Mouse (Mus musculus) stomach, embryonic 16.5 days (tissue): Measurements from ENCODE around the gene Rspo1. TPM values are rescaled to one million over a fixed set of nuclear protein-coding genes. Genes with fewer than 3 reads are reported as not detected.

Experiments
- ATAC-seq: fragments of 200-750 bp; cut with Nextera tagmentation; 2 replicates; pipeline ENCODE4 v1.8.0; 2017; ENCODE audit warnings: moderate number of reproducible peaks, moderate TSS enrichment; ENCODE audit not compliant: insufficient read depth, low FRiP score
- H3K27ac ChIP-seq: fragments of 300-500 bp; sonication (generic); 2 replicates; pipeline ENCODE4 v1.5.1; 2014; ENCODE audit warnings: low read length
- H3K27me3 ChIP-seq: fragments of 300-500 bp; sonication (generic); 2 replicates; pipeline ENCODE4 v1.6.1; 2014; ENCODE audit warnings: low read length, control low read depth, mixed read lengths; ENCODE audit not compliant: control insufficient read depth, insufficient read depth
- H3K36me3 ChIP-seq: fragments of 300-500 bp; sonication (generic); 2 replicates; pipeline ENCODE4 v1.6.1; 2014; ENCODE audit warnings: low read length; ENCODE audit not compliant: control insufficient read depth, insufficient read depth
- H3K4me1 ChIP-seq: fragments of 300-500 bp; sonication (generic); 2 replicates; pipeline ENCODE4 v1.6.1; 2014; ENCODE audit warnings: low read length, control low read depth, mixed read lengths; ENCODE audit not compliant: control insufficient read depth, insufficient read depth
- H3K4me2 ChIP-seq: fragments of 300-500 bp; sonication (generic); 2 replicates; pipeline ENCODE4 v1.6.1; 2014; ENCODE audit warnings: low read depth, low read length, mixed read lengths
- H3K4me3 ChIP-seq: fragments of 300-500 bp; sonication (generic); replicated peaks from 2 replicates; pipeline ENCODE4 v1.5.1; 2014; ENCODE audit warnings: mild to moderate bottlenecking, low read length
- H3K9ac ChIP-seq: fragments of 300-500 bp; sonication (generic); 2 replicates; pipeline ENCODE4 v1.6.1; 2014; ENCODE audit warnings: low read length
- H3K9me3 ChIP-seq: fragments of 300-500 bp; sonication (generic); replicated peaks from 2 replicates; pipeline ENCODE4 v1.6.1; 2016; ENCODE audit warnings: low read length, control low read depth; ENCODE audit not compliant: control insufficient read depth
- WGBS: fragments of 180-500 bp; shearing (Covaris S2); extraction: QIAGEN DNeasy Blood & Tissue Kit; methylation state at CpG from one replicate; pipeline ENCODE4 v1.1.7; 2014; 5-methylcytosine and 5-hydroxymethylcytosine counted together
- polyA plus RNA-seq: library from polyadenylated mRNA; unstranded; fragments of >200 nt; fragmentation: Nextera tagmentation; extraction: Ambion mirVana; gene quantifications from 2 replicates; pipeline ENCODE4 v1.2.1, GENCODE M21; 2015

The Rspo1 gene
- polyA plus RNA-seq, 1 experiment from 2014 or later: 10.3 TPM

DNA sequence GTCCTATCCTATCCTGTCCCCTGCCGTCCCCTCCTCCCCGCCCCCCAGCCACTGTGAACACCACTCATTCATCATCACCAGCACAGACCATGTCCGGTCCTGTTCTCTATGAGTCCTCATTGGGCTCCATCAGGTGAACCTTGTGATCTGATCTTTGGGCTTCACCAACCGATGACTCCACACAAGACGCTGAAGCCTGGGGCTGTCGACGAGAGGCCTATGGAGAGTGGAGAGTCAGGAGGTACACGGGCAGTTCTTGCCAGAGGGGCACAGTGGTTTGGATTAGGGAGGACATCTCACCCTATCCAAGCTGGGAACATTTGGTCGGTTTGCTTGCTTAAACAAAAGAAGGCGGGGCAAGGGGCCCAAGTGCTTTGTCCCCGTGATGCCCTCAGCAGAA lies 16.0 kb upstream of the Rspo1 start:
- no peak overlapping the region for H3K27ac ChIP-seq
- no peaks in the 10 kb centered on the region for H3K4me1 ChIP-seq
- no peak overlapping the region for H3K4me2 ChIP-seq
- H3K36me3 ChIP-seq: no peaks in the 10 kb centered on the region
- H3K9me3 ChIP-seq: no peaks in the 10 kb centered on the region
- 60% methylated on average over 11 of the region's 11 CpGs for WGBS
- H3K4me3 ChIP-seq: no peak overlapping the region
- ATAC-seq: no peak
- no peaks in the 10 kb centered on the region for H3K27me3 ChIP-seq
- no peak overlapping the region for H3K9ac ChIP-seq

DNA sequence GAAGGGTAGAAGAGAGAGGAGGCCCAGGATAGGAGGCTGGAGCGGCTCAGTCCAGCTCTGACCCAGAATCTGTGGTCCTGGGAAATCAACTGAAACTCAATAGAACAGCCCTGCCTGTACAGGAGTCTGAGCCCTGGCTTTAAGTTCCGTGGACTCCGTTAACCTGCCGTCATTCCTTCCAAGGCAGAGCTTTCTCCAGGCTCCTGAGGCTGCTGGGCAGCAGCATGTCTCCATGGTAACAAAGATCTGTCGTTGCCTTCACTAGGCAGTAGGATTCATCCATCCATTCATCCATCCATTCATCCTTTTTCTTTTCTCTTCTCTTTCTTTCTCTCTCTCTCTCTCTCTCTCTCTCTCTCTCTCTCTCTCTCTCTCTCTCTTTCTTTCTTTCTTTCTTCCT lies 15.6 kb upstream of the Rspo1 start:
- no peak for ATAC-seq

DNA sequence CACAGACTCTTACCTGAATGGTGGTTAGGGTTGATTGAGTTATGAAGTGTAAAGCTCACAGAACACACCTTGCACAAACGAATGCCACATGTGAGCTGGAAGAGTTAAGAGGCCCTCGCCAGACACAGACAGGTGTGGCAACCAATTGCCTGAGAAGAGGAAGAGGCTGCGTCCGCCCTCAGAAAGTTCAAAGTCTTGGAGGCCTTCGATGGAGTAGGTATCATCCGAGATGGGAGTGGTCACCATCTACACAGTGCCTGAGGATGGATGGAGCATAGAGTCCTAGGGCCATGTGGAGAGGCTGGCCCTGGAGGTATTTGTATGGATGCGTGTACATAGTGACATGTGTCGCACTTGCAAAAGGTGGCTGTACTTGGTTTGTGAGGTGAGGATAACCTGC lies 15.1 kb upstream of the Rspo1 start:
- Histone ChIP-seq H3K4me1 (no peaks in the 10 kb centered on the region), H3K9me3 (no peaks in the 10 kb centered on the region), H3K27me3 (no peaks in the 10 kb centered on the region), H3K9ac (no peak overlapping the region), H3K4me3 (no peak overlapping the region), H3K36me3 (no peaks in the 10 kb centered on the region), H3K27ac (no peak overlapping the region), H3K4me2 (no peak overlapping the region)
- no peak for ATAC-seq
- 68% methylated on average over 8 of the region's 8 CpGs for WGBS

More for the DNA sequence above, 15.6 kb upstream of the Rspo1 start:
- Histone ChIP-seq H3K4me3 (no peak overlapping the region), H3K4me1 (no peaks in the 10 kb centered on the region), H3K9ac (no peak overlapping the region), H3K36me3 (no peaks in the 10 kb centered on the region), H3K27me3 (no peaks in the 10 kb centered on the region), H3K4me2 (no peak overlapping the region), H3K9me3 (no peaks in the 10 kb centered on the region), H3K27ac (no peak overlapping the region)
- WGBS: 55% methylated on average over 5 of the region's 5 CpGs

DNA sequence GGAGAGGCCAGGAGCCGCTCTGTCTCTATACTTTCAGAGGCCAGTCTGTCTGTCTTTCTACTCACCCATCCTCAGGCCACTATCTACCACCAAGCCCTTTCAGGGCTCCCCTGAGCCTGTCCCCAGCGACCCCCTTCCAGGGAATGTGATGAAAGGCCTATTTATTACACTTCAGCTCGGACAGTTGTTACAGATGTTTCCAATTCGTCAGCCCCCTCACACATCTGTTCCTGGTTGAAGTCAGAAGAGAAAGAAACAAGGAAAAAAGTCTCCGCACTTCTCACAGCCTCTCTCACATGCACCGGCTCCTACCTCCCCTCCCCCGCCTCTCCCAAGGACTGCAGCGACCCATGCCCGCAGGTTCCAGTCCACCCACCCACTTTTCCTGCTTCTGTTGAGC lies 13.9 kb upstream of the Rspo1 start:
- Histone ChIP-seq H3K4me3 (no peak overlapping the region), H3K9ac (no peak overlapping the region), H3K9me3 (no peaks in the 10 kb centered on the region), H3K27ac (no peak overlapping the region), H3K4me1 (no peaks in the 10 kb centered on the region), H3K27me3 (no peaks in the 10 kb centered on the region), H3K36me3 (no peaks in the 10 kb centered on the region), H3K4me2 (no peak overlapping the region)
- 47% methylated on average over 9 of the region's 9 CpGs for WGBS
- ATAC-seq: no peak

DNA sequence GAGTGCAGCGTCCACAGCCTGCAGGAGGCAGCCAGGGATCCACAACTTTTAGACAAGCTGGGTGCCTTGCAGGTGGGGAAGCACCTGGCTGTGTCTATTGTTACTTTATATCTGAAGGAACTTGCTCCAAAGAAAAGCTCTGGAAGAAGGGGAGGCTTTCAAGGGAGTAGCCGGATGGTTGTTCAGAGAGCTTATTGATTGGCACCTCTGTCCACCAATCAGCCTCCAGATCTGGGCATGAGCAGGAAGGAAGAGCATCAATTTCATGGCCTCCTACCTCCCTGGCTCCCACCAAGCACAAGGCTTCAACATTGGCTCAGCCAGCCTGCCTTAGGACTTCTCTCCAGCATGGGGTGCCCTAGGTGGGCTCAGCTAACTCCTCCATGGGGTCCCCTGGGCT lies 12.9 kb upstream of the Rspo1 start:
- no peak overlapping the region for H3K9ac ChIP-seq
- H3K4me2 ChIP-seq: no peak overlapping the region
- no peaks in the 10 kb centered on the region for H3K27me3 ChIP-seq
- H3K4me1 ChIP-seq: no peaks in the 10 kb centered on the region
- 77% methylated on average over 2 of the region's 2 CpGs for WGBS
- H3K36me3 ChIP-seq: no peaks in the 10 kb centered on the region
- H3K4me3 ChIP-seq: no peak overlapping the region
- no peak for ATAC-seq
- no peaks in the 10 kb centered on the region for H3K9me3 ChIP-seq
- H3K27ac ChIP-seq: no peak overlapping the region

DNA sequence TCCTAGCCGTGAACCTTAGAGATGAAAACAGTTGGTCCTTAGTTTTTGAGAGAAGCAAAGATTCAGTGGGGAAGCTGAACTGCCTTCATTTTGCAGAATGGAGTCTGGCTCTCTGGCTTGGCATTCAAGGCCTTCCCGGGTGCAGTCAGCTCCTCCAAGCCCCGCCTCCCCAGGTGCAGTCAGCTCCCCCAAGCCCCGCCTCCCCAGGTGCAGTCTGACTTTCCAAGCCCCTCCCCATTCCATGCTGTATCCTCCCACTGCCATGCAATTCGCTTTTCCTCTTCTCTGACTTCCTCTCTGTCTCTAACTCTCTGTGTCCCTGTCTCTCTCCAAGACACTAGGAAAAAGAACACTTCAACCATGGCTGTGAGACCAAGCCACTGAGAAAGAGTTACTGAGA lies 8.0 kb upstream of the Rspo1 start:
- H3K4me3 ChIP-seq: no peak overlapping the region
- no peak overlapping the region for H3K4me2 ChIP-seq
- no peaks in the 10 kb centered on the region for H3K4me1 ChIP-seq
- no peak for ATAC-seq
- H3K9me3 ChIP-seq: no peaks in the 10 kb centered on the region
- WGBS: 23% methylated on average over 5 of the region's 5 CpGs
- peaks cover 5% of the 10 kb centered on the region for H3K27me3 ChIP-seq
- no peaks in the 10 kb centered on the region for H3K36me3 ChIP-seq
- H3K9ac ChIP-seq: no peak overlapping the region; the same call in 1 of the 2 replicates
- no peak overlapping the region for H3K27ac ChIP-seq

DNA sequence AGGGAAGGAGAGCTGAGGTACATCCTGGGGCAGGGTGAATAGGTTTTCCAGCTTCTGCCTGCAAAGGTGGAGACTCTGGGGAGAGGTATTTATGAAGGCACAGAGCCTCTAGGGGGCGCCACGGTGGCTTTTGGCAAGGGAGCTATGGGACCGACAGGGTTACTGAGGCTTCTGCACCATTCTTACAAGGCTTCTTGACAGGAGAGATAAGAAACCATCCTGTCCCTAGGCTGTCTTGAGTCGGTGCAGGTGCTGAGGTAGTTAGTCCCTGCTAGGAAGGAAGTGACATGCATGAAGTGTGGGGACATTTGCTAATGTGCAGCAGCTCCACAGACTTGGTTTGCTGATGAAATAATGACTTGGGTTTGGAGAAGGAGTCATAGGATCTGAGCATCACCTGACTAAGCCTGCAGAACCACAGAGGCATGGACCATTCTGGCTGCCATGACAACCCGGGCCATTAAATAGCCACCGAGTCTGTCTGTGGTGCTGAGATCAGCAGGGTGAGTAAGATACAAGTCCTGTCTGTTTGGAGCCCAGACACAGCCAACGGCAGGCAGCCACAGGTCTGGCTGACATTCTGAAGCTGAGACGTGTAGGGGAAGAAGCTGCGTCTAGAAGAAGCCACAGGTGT lies 2.2 kb upstream of the Rspo1 start:
- Histone ChIP-seq H3K4me2 (no peak overlapping the region), H3K27me3 (peaks cover 47% of the 10 kb centered on the region), H3K9me3 (no peaks in the 10 kb centered on the region), H3K36me3 (no peaks in the 10 kb centered on the region), H3K27ac (no peak overlapping the region), H3K4me3 (no peak overlapping the region), H3K4me1 (peaks cover 10% of the 10 kb centered on the region; the same call in 1 of the 2 replicates), H3K9ac (no peak overlapping the region)
- WGBS: 19% methylated on average over 9 of the region's 9 CpGs
- ATAC-seq: no peak

DNA sequence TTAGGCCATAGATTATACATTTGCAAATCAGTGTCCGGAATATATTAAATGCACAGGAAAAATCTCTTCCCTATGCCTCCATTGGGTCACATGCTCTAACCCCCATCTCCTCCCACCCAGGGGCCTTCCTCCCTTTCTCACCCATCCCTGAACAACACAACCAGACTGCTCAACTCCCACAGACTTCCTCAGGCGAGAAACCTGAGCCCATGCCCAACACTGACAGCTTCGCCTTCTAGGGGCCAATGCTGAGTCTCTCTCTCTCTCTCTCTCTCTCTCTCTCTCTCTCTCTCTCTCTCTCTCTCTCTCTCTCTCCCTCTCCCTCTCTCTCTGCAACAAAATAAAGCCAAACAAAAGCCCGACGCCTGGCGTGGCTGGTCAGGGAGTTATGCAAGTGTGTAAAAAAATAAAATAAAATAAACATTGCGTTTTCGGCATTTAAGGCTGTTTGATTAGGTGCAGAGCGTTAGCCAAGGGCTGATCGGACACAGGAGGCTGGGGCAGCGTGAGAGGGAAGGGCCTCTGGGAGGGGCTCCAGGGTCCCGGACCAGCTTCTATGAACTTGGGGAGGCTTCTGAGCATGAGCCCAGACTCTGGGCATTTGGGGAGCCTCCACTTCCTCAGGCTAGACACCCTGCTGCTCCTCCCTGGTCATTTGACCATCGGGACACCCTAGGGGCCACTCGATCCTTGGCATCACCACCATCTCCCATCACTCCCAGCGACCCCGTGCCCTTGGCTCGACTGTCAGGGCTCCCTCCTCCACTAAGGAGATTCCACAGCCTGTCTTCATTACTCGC lies 1.2 kb upstream of the Rspo1 start:
- peaks cover 48% of the 10 kb centered on the region for H3K27me3 ChIP-seq
- 10% methylated on average over 18 of the region's 18 CpGs for WGBS
- no peak overlapping the region; the same call in 1 of the 2 replicates for H3K27ac ChIP-seq
- no peaks in the 10 kb centered on the region for H3K9me3 ChIP-seq
- H3K4me1 ChIP-seq: peaks cover 15% of the 10 kb centered on the region
- H3K36me3 ChIP-seq: no peaks in the 10 kb centered on the region
- H3K9ac ChIP-seq: peak overlapping the region; percentile 66; the same call in 1 of the 2 replicates
- H3K4me3 ChIP-seq: no peak overlapping the region
- ATAC-seq: no peak
- peak overlapping the region; percentile 63; the same call in 1 of the 2 replicates for H3K4me2 ChIP-seq
